Mouse (Mus musculus) urinary bladder, postnatal 36 days (tissue): ENCODE results near the gene Nme2.
A peak's percentile ranks its signal among the peaks of the same experiment; 100 is the strongest.
"Not testable (repeated sequence)": the region's sequence is repeated elsewhere in the genome, so short reads cannot be mapped to it uniquely, and the experiment has no call there.

Source experiments
- DNase-seq, 2 experiments: peaks; one replicate each; pipeline ENCODE4 v3.0.0; 2022; ENCODE audit warnings: low spot score in 2 of 2, mixed read lengths in 1 of 2

Nme2 gene

GRCm38 (mm10) chr11:93967381-93967780 is 11.3 kb upstream of the Nme2 start:
- DNase-seq = no peak

- no peak for DNase-seq
These were observed 9.3 kb upstream of the Nme2 start for GRCm38 (mm10) chr11:93965391-93965790.

GRCm38 (mm10) chr11:93963013-93963412 is 7.0 kb upstream of the Nme2 start:
- no peak for DNase-seq

- DNase-seq = no peak
These were observed 5.4 kb upstream of the Nme2 start for GRCm38 (mm10) chr11:93961482-93961881.

GRCm38 (mm10) chr11:93957746-93958145 is 1.7 kb upstream of the Nme2 start:
- no peak for DNase-seq

- peak in 1 of 2 experiments; percentile 9 for DNase-seq
These were observed 1.0 kb upstream of the Nme2 start for GRCm38 (mm10) chr11:93957031-93957555.

GRCm38 (mm10) chr11:93955256-93956150 is 556 bp downstream of the Nme2 start:
- DNase-seq = peak; percentile 86 to 95

GRCm38 (mm10) chr11:93954738-93955255 is 1.3 kb downstream of the Nme2 start:
- no peak for DNase-seq

GRCm38 (mm10) chr11:93952376-93952775 is 3.7 kb downstream of the Nme2 start:
- no peak for DNase-seq

GRCm38 (mm10) chr11:93950045-93950444 is 6.0 kb downstream of the Nme2 start:
- DNase-seq = no peak

- DNase-seq = no peak
These were observed 7.0 kb downstream of the Nme2 start for GRCm38 (mm10) chr11:93948887-93949567.

- DNase-seq = no peak
These were observed 11.1 kb downstream of the Nme2 start for GRCm38 (mm10) chr11:93944986-93945385.

GRCm38 (mm10) chr11:93940906-93941305 is 15.2 kb downstream of the Nme2 start:
- DNase-seq = no peak

- no peak for DNase-seq
These were observed 27.0 kb downstream of the Nme2 start for GRCm38 (mm10) chr11:93929106-93929505.

- DNase-seq = not testable (repeated sequence)
These were observed 41.0 kb downstream of the Nme2 start for GRCm38 (mm10) chr11:93915019-93915418.

GRCm38 (mm10) chr11:93911603-93912002 is 44.5 kb downstream of the Nme2 start:
- DNase-seq = no peak

- no peak for DNase-seq
These were observed 47.2 kb downstream of the Nme2 start for GRCm38 (mm10) chr11:93908829-93909228.

GRCm38 (mm10) chr11:93907839-93908238 is 48.2 kb downstream of the Nme2 start:
- no peak for DNase-seq

GRCm38 (mm10) chr11:93906834-93907233 is 49.2 kb downstream of the Nme2 start:
- DNase-seq = no peak
